Mouse (Mus musculus) right cerebral cortex, postnatal 36 days (tissue): ENCODE measurements at regions not wholly inside any gene's neighbourhood (a gene's known extent, or its start where the extent isn't known, plus 50 kb on each side); places are given as distances from the start of the nearest gene placed in this dataset.

Source experiments
- DNase-seq, 2 experiments: peaks; one replicate each; pipeline ENCODE4 v3.0.0; 2022; ENCODE audit warnings: low spot score in 2 of 2, mixed read lengths in 1 of 2

DNA sequence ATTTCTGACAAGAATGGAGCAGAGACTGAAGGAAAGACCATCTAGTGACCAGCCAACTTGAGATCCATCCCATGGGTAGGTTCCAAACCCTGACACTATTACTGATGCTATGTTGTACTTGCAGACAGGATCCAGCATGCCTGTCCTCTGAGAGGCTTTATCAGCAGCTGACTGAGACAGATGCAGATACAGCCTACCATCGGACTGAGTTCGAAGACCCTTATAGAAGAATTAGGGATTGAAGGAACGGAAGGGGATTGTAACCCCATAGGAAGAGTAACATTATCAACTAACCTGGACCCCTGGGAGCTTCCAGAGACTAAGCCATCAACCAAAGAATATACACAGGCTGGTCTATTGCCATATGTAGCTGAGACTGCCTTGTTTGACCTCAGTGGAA, 183.1 kb upstream of the Adcy2 start:
- DNase-seq: no peak

DNA sequence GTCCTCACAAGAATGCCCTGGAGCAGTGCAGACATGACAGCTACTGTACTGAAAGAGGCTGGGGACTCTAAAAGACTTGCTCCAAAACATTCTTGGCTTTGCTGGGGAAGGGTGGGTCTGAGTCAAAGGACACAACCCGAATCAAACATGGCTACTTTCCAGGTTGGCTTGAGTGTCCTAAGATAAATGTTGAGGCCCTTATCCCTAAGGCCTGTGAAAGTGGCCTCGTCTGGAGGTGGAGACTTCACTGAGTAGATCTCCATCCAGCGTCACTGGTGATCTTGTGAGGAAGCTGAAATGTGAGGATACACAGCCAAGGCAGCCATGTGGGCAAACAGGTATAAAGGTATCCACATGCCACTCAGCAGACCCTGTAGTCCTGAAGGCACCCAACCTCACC, 191.3 kb upstream of the Adcy2 start:
- DNase-seq: no peak

DNA sequence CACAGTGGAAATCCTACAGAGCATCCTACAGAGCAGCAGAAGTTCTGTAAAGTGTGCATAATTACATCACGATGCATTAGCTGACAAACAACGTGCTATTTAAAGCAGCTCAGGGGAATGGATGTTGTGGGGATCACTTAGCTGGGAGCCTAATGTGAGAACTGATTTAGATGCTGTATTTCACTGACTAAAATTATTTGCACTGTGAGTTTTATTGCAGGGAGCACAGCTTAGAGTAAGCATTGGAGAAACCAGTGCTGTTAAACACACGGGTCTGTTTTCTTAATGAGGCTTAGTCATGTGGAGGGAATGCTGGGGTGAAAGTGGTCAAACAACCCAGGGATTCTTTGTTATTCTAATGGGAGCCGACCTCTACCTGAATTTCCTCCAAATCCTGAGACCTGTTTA, 197.1 kb upstream of the Adcy2 start:
- DNase-seq: no peak

GRCm38 (mm10) chr13:69207741-69208568, 208.6 kb upstream of the Adcy2 start:
- DNase-seq: no peak

GRCm38 (mm10) chr13:69208569-69208881, 209.2 kb upstream of the Adcy2 start:
- no peak for DNase-seq

DNA sequence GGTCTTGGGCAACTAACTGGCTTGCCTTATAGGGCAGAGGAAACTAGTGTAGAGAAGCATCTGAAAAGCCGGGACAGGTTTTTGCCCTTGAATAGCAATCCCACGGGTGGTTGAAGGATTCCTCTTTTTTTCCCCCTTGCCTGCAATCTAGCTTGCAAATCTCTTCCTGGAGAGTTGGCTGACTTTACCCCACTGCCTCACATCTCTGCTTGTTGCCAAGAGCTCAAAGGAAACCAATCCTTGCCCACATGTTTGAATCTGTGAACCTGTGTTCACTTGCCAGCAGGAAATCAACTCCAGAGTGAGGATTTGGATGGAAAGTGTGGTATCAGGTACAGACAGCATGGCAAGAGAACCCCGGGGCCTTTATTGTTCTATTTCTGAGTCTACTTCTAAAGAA, 217.2 kb upstream of the Adcy2 start:
- DNase-seq: no peak

DNA sequence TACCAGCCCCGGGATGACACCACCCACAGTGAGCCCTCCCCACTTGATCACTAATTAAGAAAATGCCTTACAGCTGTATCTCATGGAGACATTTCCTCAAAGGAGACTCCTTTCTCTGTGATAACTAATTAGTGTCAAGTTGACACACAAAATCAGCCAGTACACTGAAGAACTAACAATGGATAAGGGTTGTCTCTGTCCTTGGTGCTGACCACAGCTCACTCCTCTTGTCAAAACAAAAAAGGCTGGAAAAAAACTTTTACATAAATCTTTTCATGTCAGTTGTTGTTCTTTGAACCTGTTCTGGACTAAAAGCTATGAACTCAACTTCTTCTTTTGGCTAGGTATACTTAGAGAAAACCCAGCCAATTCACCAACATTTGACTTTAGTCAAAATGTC, 221.1 kb upstream of the Adcy2 start:
- no peak for DNase-seq

GRCm38 (mm10) chr13:69226538-69226937, 227.2 kb upstream of the Adcy2 start:
- DNase-seq: no peak

GRCm38 (mm10) chr13:69230361-69230943, 231.1 kb upstream of the Adcy2 start:
- no peak for DNase-seq

DNA sequence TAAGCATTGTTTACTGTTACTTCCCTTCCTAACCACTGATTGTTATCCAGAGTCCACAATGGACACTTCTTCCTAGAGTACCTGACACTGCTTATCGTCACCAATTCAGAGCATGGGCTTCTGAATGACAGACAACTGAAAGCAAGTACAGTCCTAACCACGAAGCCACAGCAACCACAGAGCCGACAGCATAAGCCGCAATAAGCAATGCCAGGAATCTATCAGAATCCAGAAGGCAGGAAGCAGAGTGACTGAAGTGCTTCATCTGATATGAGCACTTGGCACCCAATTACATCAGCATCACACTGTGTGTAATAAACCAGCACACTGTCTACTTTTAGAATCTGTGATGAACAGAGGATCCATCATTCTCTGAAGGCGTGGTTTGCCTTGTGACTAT, 237.0 kb upstream of the Adcy2 start:
- DNase-seq: no peak

DNA sequence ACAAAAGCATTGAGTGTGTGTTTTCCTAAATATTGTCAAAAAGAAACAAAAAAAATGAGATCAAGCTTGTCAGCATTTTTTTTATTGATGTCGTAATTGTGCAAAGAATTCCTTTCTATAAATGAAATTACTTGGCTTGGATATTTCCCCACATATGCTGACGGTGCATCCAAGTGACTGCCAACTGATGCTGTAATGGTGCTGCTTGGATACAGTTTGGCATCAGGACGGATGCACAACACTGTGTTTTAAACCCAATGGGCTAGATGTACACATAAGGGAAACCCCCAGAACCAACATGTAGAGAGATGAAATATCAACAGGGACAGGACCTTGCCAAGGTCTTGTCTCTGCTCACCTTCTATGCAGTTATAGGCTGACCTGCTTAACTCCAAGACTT, 238.6 kb upstream of the Adcy2 start:
- no peak for DNase-seq

DNA sequence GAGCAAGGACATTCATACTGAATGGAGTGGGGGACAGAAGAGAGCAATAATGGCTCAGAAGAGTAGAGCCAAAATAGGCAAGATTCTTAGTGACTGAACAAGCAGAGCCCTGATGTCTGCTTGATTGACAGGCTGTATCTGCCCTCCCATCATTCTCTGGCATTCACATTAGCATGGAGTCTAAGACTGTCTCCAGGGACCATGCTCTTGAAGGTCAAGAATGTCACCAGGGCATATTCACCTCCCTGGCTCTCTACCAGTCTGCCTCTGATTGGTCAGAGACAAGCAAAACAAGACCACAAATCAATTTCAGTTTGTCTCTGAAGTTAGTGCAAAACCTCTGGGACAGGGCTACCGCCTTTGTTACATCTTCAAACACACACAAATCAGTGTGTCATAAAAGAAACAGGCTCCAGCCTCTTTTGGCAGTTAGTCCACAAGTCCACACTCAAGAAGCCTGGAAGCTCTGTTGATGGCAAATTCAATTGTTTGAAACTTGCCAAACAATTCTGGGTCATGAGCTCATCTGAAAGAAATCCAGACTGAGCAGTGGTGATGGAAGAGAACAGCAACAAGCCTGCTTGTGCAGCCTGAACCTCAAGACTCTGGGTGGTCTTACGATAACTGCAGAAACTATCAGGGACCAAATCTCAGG, 240.0 kb upstream of the Adcy2 start:
- no peak for DNase-seq

DNA sequence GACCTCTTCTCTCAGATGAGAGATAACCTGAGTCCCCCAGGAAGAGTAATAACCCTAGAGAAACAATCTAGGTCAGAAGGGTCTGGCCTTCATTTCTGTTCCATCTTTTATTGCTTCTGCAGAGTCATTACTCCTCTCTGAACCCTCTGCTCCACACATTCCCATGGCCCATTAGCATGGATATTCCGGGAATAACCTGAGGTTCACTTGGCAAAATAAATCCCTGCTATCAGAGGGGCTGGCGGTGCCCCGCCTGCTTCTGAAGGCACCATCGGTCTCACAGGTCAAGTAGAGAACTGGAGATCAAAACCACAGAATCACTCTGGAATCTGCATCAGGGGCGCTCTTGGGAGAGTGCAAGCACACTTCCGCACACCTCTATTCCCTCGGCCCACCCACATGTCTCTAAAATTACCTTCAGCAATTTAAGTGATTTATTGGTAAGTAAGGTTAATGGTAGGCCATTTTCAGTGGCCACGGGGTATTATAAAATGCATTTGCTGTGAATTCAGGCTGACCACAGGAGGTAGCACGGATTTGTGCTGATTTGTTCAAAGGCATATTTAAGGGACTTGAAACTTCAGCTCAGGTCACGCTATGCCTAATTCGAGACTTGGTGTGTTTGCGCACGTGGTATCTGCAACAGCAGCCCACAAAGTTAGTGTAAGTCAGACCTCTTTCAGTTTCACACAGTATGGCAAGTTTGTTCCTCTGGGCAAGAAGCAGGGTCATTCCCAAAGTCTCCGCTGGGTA, 243.4 kb upstream of the Adcy2 start:
- no peak for DNase-seq

DNA sequence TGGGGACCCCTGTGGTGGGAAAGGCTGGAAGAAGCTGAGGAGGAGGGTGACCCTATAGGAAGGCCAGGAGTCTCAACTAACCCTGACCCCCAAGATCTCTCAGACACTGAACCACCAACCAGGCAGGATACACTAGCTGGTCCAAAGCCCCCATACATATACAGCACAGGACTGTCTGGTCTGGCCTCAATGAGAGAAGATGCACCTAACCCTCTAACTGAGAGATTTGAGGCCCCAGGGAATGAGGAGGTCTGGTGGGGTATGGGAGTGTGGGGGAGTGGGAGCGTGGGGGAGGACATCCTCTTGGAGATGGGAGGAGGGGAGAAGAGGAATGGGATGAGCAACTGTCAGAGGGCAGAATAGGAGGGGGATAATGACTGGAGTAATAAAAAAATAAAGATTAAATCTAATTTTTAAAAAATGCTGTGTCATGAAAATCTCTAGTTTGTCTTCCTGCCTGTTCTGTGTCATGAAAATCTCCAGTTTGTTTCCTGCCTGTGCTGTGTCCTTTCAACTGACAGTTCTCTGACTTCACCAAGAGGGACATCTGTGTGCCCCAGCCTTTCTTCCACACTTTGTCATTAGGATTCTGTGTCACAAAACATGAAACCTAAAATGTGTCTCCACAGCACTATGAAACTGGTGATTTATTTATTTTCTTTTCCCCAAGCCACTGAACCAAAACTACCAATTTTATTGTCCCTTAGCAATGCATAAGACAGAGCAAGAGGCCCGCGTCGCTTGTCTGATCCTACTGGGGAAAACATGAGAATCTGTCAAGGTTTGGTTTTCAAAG, 251.2 kb upstream of the Adcy2 start:
- no peak for DNase-seq

DNA sequence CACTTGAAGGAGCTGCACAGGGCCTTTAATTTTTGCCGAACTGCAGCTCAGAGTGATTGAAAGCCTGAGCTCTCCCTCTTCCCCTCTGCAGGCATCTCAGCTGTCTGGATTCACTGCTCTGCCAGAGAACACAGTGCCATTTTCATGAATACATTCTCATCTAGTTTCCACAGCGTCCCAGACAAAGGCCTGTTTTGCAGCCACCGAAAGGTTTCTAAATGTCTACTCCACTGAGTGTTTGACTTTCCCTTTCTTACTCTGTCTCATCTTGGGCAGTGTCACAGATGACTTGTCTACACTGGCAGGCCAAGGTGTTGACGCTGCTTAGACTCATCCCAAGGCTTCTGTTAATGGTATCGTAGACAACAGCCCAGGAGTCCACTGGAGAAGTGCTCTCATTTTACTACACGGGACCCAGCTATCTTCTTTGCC, 251.8 kb upstream of the Adcy2 start:
- DNase-seq: no peak

GRCm38 (mm10) chr13:69252335-69252734, 253.0 kb upstream of the Adcy2 start:
- DNase-seq: peak; percentile 15

DNA sequence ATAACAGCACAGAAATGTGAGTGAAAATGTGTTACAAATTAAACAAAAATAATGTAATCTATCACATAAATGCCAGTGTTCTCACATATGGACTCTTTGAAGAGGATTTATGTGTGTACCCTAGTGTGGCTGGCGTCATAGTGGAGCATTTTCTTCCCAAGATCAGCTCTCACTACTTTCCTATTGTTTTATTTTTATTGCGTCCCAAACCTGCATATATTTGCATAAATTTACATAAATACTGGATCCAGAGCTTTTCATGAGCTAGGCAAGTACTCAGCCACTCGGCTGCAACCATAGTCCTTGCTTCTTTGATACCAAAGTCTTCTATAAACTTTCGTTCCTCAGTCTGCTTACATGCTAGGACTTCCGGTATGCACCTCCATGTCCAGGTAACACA, 261.1 kb upstream of the Adcy2 start:
- no peak for DNase-seq

- no peak for DNase-seq
These were observed 261.6 kb upstream of the Adcy2 start for GRCm38 (mm10) chr13:69260972-69261371.

DNA sequence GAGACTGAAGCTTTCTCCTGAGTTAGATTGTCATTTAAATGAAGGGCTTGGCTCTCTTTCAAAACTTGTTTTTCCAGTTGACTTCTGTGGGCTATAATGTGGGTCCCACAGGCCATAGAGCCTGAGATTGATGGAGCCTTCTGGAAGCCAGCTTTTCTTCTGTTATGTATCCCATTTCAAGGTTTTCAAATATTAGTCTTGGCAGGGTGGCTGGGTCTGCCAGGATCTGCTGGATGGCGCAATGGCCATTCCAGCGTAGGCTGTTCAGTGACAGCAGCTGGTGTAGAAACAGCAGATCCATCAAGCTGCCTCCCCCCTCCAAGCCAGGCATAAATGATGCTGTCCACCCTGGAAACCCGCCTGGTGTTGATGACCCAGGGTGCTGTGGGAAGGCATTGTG, 264.4 kb upstream of the Adcy2 start:
- DNase-seq: no peak

GRCm38 (mm10) chr13:69266071-69266470, 266.7 kb upstream of the Adcy2 start:
- DNase-seq: no peak

GRCm38 (mm10) chr13:69272506-69272905, 261.0 kb upstream of the Nsun2 start:
- DNase-seq: no peak

- no peak for DNase-seq
These were observed 253.9 kb upstream of the Nsun2 start for GRCm38 (mm10) chr13:69279647-69280046.
